Mouse (Mus musculus) kidney, embryonic 15.5 days (tissue): ENCODE measurements around the gene Stox2. TPM values are rescaled to one million over a fixed set of nuclear protein-coding genes. Genes with fewer than 3 reads are reported as not detected.

ENCODE experiments used
- ATAC-seq: fragments of 200-750 bp; cut with Nextera tagmentation; replicated peaks from 2 replicates; pipeline ENCODE4 v1.8.0; 2017; ENCODE audit warnings: moderate TSS enrichment; ENCODE audit not compliant: low FRiP score
- H3K27ac ChIP-seq: fragments of 300-500 bp; sonication (generic); 2 replicates; pipeline ENCODE4 v1.5.1; 2015; ENCODE audit warnings: mild to moderate bottlenecking, inconsistent platforms
- H3K27me3 ChIP-seq: fragments of 300-500 bp; sonication (generic); 2 replicates; pipeline ENCODE4 v1.6.1; 2015; ENCODE audit warnings: inconsistent platforms
- H3K36me3 ChIP-seq: fragments of 300-500 bp; sonication (generic); 2 replicates; pipeline ENCODE4 v1.6.1; 2015; ENCODE audit warnings: inconsistent platforms
- H3K4me1 ChIP-seq: fragments of 300-500 bp; sonication (generic); 2 replicates; pipeline ENCODE4 v1.6.1; 2015; ENCODE audit warnings: inconsistent platforms
- H3K4me2 ChIP-seq: fragments of 300-500 bp; sonication (generic); 2 replicates; pipeline ENCODE4 v1.6.1; 2015; ENCODE audit warnings: moderate library complexity, mild to moderate bottlenecking, inconsistent platforms
- H3K4me3 ChIP-seq: fragments of 300-500 bp; sonication (generic); replicated peaks from 2 replicates; pipeline ENCODE4 v1.5.1; 2015; ENCODE audit warnings: mild to moderate bottlenecking, inconsistent platforms
- H3K9ac ChIP-seq: fragments of 300-500 bp; sonication (generic); 2 replicates; pipeline ENCODE4 v1.6.1; 2015; ENCODE audit warnings: mild to moderate bottlenecking, inconsistent platforms
- H3K9me3 ChIP-seq: fragments of 300-500 bp; sonication (generic); replicated peaks from 2 replicates; pipeline ENCODE4 v1.6.1; 2016; ENCODE audit warnings: inconsistent platforms
- WGBS: fragments of 180-500 bp; shearing (Covaris S2); methylation state at CpG from one replicate; pipeline ENCODE4 v1.1.7; 2015; ENCODE audit warnings: mixed read lengths; 5-methylcytosine and 5-hydroxymethylcytosine counted together
- polyA plus RNA-seq: library from polyadenylated mRNA; unstranded; fragments of >200 nt; fragmentation: Nextera tagmentation; extraction: Ambion mirVana; gene quantifications from 2 replicates; pipeline ENCODE4 v1.2.1, GENCODE M21; 2015

Gene Stox2
- polyA plus RNA-seq, 1 experiment from 2014 or later, result 12.3 TPM

DNA sequence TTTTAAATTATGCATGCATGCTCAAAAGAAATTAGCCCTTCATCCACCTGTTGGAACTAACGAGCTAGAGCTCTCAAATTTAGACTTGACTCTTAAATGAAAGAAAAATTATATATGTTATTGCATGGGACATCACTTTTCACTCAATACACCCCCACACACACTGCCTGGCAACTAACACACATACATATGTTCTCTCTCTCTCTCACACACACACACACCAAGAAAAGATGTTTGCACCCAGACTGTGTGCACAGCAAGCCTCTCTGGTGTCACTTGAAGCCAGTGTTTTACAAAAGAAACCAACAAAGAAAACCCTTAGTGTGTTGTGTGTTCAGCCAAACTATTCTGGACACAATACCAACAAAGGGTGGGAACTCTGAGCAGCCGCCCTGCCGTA is 75.1 kb downstream of the Stox2 start:
- Histone ChIP-seq H3K4me2 (no peak overlapping the region), H3K27ac (no peak overlapping the region), H3K36me3 (no peaks in the 10 kb centered on the region), H3K4me1 (peaks cover 20% of the 10 kb centered on the region), H3K9ac (no peak overlapping the region), H3K9me3 (no peaks in the 10 kb centered on the region), H3K27me3 (no peaks in the 10 kb centered on the region), H3K4me3 (no peak overlapping the region)
- 83% methylated on average over 3 of the region's 3 CpGs for WGBS
- ATAC-seq, result no peak; the same call in 1 of the 2 replicates

DNA sequence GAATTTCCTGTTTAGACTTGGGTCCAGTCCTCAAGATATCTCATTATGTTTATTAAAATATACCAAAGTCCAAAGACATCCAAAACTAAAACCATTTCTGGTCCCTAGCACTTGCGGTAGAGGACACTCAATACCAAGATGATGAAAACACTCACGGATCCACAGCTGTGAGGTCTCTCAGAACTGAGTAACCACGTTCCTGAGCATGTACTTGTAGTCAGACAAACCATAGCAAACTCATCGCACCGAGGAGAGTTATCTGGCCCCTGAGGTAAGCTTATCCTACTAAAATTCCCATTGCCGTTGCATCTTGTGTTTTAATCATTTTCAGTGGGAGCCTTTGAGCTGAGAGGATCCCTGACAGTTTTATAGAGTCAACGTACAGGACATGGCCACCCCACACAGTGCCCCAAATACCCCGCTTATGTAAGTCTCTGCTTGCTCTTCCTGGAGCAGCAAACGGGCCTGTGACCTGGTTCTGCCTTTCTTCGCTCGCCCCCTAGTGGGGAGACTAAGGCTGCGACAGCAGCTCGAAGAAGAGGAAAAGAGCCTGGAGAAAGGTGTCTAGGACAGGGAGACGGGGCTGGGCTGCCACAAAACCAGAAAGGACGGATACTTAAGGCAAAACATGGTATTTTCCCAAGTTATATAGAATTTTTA is 75.6 kb downstream of the Stox2 start:
- no peak overlapping the region for H3K9ac ChIP-seq
- 0 out of 2 replicates have a peak overlapping the region, but pooled peaks have one; percentile 30 for H3K4me2 ChIP-seq
- ATAC-seq, result peak; percentile 51
- no peak overlapping the region for H3K4me3 ChIP-seq
- H3K9me3 ChIP-seq, result no peaks in the 10 kb centered on the region
- H3K4me1 ChIP-seq, result peaks cover 20% of the 10 kb centered on the region
- H3K27ac ChIP-seq, result no peak overlapping the region
- WGBS, result 24% methylated on average over 15 of the region's 15 CpGs
- H3K36me3 ChIP-seq, result no peaks in the 10 kb centered on the region
- no peaks in the 10 kb centered on the region for H3K27me3 ChIP-seq

DNA sequence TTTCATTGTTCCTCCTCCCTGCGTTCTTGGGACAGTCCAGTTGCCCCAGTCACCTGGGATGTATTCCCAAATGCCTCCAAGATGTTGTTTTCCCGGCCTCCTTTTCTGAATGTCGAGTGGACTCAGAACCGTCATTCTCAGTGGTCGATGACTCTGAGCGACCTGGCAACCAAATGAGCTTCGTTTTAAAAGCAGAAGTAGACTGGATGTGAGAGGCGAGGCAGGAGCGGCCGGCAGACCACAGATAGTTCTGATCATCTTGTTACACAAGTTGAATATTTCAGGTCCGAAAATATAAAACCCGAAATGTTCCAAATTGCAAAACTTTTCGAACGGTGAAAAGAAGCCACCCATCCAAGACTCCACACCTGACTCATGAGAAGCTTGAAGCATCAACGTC is 76.2 kb downstream of the Stox2 start:
- Histone ChIP-seq H3K27me3 (no peaks in the 10 kb centered on the region), H3K4me2 (no peak overlapping the region), H3K9ac (no peak overlapping the region), H3K4me1 (peaks cover 20% of the 10 kb centered on the region), H3K4me3 (no peak overlapping the region), H3K9me3 (no peaks in the 10 kb centered on the region), H3K36me3 (no peaks in the 10 kb centered on the region), H3K27ac (no peak overlapping the region)
- WGBS, result 93% methylated on average over 15 of the region's 15 CpGs
- ATAC-seq, result no peak

DNA sequence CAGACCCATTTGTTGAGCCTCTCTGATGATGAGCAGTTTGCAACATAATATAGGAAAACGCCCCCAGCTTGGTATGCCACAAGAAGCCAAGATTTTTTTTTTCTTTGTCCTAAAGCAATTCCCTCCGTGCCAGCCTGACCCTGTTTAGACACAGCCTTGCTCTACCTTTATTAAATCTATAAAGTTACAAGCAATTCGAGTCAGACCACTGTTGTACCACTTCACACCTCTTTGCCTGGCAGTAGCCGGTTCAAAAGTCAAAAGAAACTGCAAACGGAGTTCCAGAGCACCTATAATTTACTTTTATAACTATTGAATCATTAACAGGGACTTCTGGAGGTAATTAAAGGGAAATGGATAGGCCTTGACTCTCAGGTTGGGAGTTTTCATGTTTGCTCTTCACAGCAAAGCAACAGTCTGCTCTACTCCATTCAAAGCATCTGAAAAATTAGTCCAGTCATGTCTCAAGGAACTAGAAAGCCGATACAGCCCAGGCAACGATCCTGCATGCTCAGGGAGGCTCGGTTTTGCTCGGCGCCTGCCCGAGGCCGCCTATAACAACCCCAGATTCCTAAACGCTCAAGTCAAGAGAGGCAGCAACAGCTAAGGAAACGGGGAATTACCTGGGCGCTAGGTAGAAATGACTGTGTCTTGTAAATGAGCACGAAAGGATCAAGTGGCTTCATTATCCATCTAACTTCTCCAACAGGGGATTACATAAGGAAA is 77.0 kb downstream of the Stox2 start:
- H3K4me1 ChIP-seq, result peaks cover 20% of the 10 kb centered on the region
- no peaks in the 10 kb centered on the region for H3K9me3 ChIP-seq
- ATAC-seq, result no peak
- no peaks in the 10 kb centered on the region for H3K36me3 ChIP-seq
- no peak overlapping the region for H3K4me2 ChIP-seq
- H3K9ac ChIP-seq, result no peak overlapping the region
- no peak overlapping the region for H3K27ac ChIP-seq
- 47% methylated on average over 16 of the region's 16 CpGs for WGBS
- H3K4me3 ChIP-seq, result no peak overlapping the region
- H3K27me3 ChIP-seq, result no peaks in the 10 kb centered on the region

DNA sequence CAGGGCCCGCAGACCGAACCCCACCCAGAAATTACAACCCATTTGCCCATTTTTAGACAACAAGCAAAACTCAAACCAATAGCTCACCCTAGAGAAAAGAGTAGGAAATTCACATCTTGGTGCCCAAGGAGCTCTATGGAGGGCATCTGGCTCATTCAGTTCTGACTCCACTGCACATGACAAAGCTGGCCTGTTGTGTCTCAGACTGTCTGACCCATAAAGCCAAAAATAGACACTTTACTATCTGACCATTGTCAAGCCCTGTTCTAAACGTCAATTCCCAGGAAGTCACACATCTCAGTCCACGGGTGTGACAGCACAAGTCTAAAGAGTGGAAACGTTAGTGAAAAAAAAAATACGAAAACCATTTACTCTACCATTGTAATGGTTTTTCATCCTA is 79.1 kb downstream of the Stox2 start:
- ATAC-seq, result no peak
- 79% methylated on average over 6 of the region's 6 CpGs for WGBS
- Histone ChIP-seq H3K9ac (no peak overlapping the region), H3K4me1 (peaks cover 31% of the 10 kb centered on the region), H3K9me3 (no peaks in the 10 kb centered on the region), H3K27ac (no peak overlapping the region), H3K4me2 (no peak overlapping the region), H3K27me3 (no peaks in the 10 kb centered on the region), H3K4me3 (no peak overlapping the region), H3K36me3 (no peaks in the 10 kb centered on the region)

DNA sequence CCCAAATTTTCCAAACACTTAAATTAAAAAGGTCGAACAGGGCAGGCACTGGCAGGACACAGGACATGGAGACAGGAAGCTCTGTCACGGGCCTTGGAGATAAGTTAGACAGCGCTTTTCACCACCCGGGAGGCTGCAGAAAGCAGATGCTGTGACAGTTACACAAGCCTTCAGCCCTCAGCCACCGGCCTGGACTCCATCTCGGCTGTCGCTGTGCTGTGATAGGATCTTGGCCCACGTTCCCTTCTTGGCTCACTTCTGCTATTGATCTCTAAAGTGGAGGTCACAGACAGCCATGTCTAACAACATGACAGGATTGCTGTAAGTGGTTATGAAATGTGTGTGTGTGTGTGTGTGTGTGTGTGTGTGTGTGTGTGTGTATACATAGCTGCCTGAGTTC is 82.9 kb downstream of the Stox2 start:
- no peak overlapping the region for H3K27ac ChIP-seq
- H3K4me3 ChIP-seq, result no peak overlapping the region
- H3K27me3 ChIP-seq, result no peaks in the 10 kb centered on the region
- no peak overlapping the region for H3K9ac ChIP-seq
- H3K4me2 ChIP-seq, result no peak overlapping the region
- H3K9me3 ChIP-seq, result no peaks in the 10 kb centered on the region
- WGBS, result 21% methylated on average over 8 of the region's 8 CpGs
- H3K36me3 ChIP-seq, result no peaks in the 10 kb centered on the region
- H3K4me1 ChIP-seq, result peaks cover 11% of the 10 kb centered on the region
- ATAC-seq, result no peak

DNA sequence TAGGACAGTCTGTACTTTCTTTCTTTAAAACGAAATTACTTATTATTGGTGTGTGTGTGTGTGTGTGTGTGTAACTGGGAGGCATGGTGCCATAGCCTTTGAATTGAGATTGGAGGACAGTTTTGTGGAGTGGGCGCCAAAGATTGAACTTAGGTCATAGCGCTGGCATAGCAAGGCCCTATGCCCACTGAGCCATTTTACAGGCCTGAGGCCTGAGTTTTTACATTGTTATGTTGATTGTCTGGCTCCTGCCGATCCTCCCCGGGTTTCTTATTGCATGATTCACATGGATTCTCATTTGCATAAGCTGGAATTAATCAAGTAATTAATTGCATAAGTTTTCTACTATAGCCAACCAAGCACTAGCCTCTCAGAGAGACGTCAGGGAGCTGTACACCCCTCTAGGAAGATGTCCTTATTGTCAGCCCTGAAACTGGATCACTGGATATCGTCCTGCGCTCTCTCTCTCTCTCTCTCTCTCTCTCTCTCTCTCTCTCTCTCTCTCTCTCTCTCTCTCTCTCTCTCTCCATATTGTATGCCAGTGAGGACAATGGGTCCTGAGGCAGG is 90.7 kb downstream of the Stox2 start:
- no peaks in the 10 kb centered on the region for H3K9me3 ChIP-seq
- H3K27me3 ChIP-seq, result peaks cover 3% of the 10 kb centered on the region; the same call in 1 of the 2 replicates
- no peak overlapping the region for H3K27ac ChIP-seq
- 82% methylated on average over 8 of the region's 8 CpGs for WGBS
- H3K4me2 ChIP-seq, result no peak overlapping the region
- no peaks in the 10 kb centered on the region for H3K36me3 ChIP-seq
- no peak overlapping the region for H3K4me3 ChIP-seq
- peaks cover 28% of the 10 kb centered on the region for H3K4me1 ChIP-seq
- no peak overlapping the region for H3K9ac ChIP-seq
- ATAC-seq, result no peak

DNA sequence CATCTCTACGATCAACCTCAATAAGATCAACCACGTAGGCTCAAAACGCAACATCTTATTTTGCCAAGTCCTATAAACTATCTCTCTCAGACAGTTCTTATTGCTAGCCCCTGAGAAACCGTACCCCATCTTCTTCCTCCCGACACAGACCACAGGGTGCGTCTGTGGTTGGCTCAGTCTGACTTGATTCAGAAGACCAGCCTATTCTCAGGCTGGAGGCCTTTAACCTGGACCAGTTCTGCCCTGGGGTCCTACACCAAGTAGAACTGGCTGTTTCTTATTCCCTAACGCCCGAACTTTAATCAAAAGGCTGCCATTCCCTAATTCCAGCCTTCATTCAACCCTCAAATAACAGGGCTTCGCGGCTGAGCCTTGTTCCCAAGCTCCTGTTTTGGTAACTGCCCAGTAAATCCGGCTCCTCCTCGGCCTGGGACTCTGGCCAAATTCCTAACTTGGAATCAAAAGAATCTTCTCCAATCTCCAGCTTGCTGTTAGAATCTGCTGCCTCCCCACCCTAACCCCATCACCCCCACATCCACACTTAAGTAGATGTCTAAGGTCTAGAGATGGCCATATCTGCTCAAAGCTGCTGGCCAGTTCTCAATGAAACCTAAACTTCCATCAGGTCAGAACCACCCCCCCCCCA is 91.5 kb downstream of the Stox2 start:
- no peaks in the 10 kb centered on the region for H3K36me3 ChIP-seq
- H3K9ac ChIP-seq, result no peak overlapping the region
- no peak for ATAC-seq
- no peak overlapping the region for H3K4me3 ChIP-seq
- no peak overlapping the region for H3K4me2 ChIP-seq
- no peaks in the 10 kb centered on the region for H3K9me3 ChIP-seq
- H3K4me1 ChIP-seq, result peaks cover 36% of the 10 kb centered on the region
- peaks cover 9% of the 10 kb centered on the region; the same call in 1 of the 2 replicates for H3K27me3 ChIP-seq
- 68% methylated on average over 12 of the region's 12 CpGs for WGBS
- H3K27ac ChIP-seq, result no peak overlapping the region

DNA sequence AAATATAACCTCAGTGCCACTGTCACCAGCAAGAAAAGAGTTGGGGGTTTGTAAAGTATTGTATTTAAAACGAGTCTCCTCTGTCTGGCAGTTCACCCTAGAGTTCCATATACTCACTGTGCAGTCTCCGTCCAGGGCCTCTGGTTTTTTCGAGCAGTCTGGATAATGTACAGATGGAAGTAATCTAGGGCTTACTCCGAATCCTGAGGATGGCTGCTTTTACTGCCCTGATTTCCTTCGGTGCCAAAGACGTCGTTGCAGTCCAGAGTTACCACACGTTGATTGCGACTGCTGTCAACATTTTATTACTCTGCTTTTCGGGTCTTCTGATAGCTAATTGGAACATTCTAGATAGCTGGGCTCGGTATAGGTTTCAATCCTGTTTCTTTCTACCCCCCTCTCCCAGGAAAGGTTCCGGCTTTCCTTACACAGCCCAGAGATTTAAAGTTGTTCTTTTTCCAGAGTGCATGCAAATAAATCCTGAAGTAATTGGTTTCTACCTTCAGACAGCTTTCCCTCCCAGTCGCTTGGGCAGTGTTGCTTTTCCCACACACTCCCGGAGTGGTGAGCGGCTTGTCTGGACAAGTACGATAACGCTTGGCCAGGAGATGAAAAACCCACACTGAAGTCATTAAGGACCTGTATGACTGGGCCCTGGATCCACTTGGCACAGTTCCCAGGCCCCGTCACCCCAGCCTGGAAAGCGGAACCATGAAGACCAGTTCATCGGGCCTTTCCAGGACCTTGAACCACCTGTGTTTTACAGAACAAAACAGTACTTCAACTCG is 94.1 kb downstream of the Stox2 start:
- no peak overlapping the region for H3K4me3 ChIP-seq
- 14% methylated on average over 21 of the region's 21 CpGs for WGBS
- peaks cover 12% of the 10 kb centered on the region; the same call in 1 of the 2 replicates for H3K27me3 ChIP-seq
- 0 out of 2 replicates have a peak overlapping the region, but pooled peaks have one; percentile 9 for H3K27ac ChIP-seq
- peak overlapping the region; percentile 34 for H3K4me2 ChIP-seq
- ATAC-seq, result peak; percentile 50
- H3K36me3 ChIP-seq, result no peaks in the 10 kb centered on the region
- no peaks in the 10 kb centered on the region for H3K9me3 ChIP-seq
- peaks cover 48% of the 10 kb centered on the region for H3K4me1 ChIP-seq
- H3K9ac ChIP-seq, result no peak overlapping the region

DNA sequence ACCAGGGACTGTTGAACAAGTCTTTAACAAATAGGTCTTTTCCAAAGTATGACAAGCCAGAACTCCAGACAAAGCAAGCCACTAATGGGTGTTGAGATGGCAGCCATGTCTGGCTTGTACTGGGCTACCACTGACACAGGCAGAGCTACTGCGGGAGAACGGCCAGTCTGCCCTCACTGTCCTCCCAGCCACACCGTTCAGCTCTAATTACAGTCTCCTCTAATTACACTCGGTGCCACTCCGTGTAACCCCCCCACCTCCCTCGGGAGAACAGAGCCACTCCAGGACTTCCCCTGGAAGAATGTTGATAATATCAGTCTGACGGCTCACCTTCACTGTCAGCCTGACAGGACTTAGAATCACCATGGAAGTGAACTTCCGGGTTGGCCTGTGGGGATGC is 97.1 kb downstream of the Stox2 start:
- Histone ChIP-seq H3K4me2 (no peak overlapping the region), H3K4me3 (no peak overlapping the region), H3K27me3 (peaks cover 12% of the 10 kb centered on the region; the same call in 1 of the 2 replicates), H3K9me3 (no peaks in the 10 kb centered on the region), H3K9ac (no peak overlapping the region), H3K36me3 (no peaks in the 10 kb centered on the region), H3K4me1 (peaks cover 46% of the 10 kb centered on the region), H3K27ac (no peak overlapping the region)
- ATAC-seq, result peak; percentile 69; the same call in 1 of the 2 replicates
- WGBS, result 23% methylated on average over 8 of the region's 8 CpGs

DNA sequence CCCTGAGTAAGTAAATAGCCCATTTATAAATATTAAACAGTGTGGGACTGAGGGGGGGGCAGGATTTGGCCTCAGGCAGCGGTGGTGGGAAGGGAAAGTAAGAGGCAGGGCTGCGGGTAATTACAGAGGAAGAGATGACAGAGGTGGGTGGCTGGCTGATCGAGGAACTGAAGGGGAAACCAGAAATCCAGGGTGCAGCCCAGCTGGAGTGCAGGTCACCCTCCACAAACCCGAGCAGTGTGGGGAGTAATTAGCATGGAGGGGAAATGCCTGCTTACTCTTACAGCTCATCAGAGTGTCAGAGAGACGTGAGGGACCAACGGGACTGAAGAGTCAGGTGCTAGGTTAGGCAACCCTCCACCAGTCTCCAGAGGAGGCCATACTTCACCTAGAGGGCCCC is 98.4 kb downstream of the Stox2 start:
- ATAC-seq, result no peak
- Histone ChIP-seq H3K4me1 (peaks cover 46% of the 10 kb centered on the region), H3K4me2 (no peak overlapping the region)

More for the DNA sequence above, 98.4 kb downstream of the Stox2 start:
- H3K9ac ChIP-seq, result no peak overlapping the region
- H3K9me3 ChIP-seq, result no peaks in the 10 kb centered on the region
- H3K4me3 ChIP-seq, result no peak overlapping the region
- no peak overlapping the region for H3K27ac ChIP-seq
- H3K27me3 ChIP-seq, result peaks cover 12% of the 10 kb centered on the region; the same call in 1 of the 2 replicates
- H3K36me3 ChIP-seq, result no peaks in the 10 kb centered on the region
- WGBS, result 33% methylated on average over 6 of the region's 6 CpGs
